Mouse (Mus musculus) neutrophil, adult 5-6 weeks (primary cell): ENCODE results near the gene Egln2. TPM values are rescaled to one million over a fixed set of nuclear protein-coding genes. Genes with fewer than 3 reads are reported as not detected.

Experiments used
- total RNA-seq: library from RNA; stranded (forward); fragments of 200-1000 nt; gene quantifications from 2 replicates; pipeline ENCODE4 v1.2.3, GENCODE M21; 2017

The Egln2 gene
- total RNA-seq, 1 experiment from 2014 or later, result 73.3 TPM

Other genes with a start within 250 kb of the Egln2 start
- gene Cyp2a22, start 227.4 kb downstream of the Egln2 start, total RNA-seq, result not detected in 2 replicates
- not detected in 2 replicates for gene Cyp2a12, start 137.7 kb downstream of the Egln2 start, total RNA-seq
- gene Cyp2f2, start 46.9 kb downstream of the Egln2 start, total RNA-seq, result not detected in 2 replicates
- gene Cyp2t4, start 13.1 kb downstream of the Egln2 start, total RNA-seq, result not detected in 2 replicates
- gene Rab4b, start 12.1 kb upstream of the Egln2 start, total RNA-seq, result 66.0 and 67.0 TPM in 2 replicates
- gene Gm21983, start 14.3 kb upstream of the Egln2 start, total RNA-seq, result not detected in 2 replicates
- 1.4 TPM in 1 of 2 replicates, not detected in the other for gene Mia, start 14.4 kb upstream of the Egln2 start, total RNA-seq
- gene BC024978, start 29.0 kb upstream of the Egln2 start, total RNA-seq, result 2.9 and 6.8 TPM in 2 replicates
- 20.4 and 25.8 TPM in 2 replicates for gene Snrpa, start 29.5 kb upstream of the Egln2 start, total RNA-seq
- 12.0 and 13.1 TPM in 2 replicates for gene Itpkc, start 61.9 kb upstream of the Egln2 start, total RNA-seq
- gene Coq8b, start 66.2 kb upstream of the Egln2 start, total RNA-seq, result 29.5 and 32.5 TPM in 2 replicates
- gene Numbl, start 91.6 kb upstream of the Egln2 start, total RNA-seq, result 0.86 and 2.7 TPM in 2 replicates
- 0.12 TPM in 1 of 2 replicates, not detected in the other for gene Ltbp4, start 170.9 kb upstream of the Egln2 start, total RNA-seq
- 56.8 and 69.9 TPM in 2 replicates for gene Shkbp1, start 189.2 kb upstream of the Egln2 start, total RNA-seq
- gene Gm20479, start 190.6 kb upstream of the Egln2 start, total RNA-seq, result not detected in 2 replicates